Mouse (Mus musculus) kidney, embryonic 15.5 days (tissue): ENCODE data around the gene Hist1h2bj. TPM values are rescaled to one million over a fixed set of nuclear protein-coding genes. Genes with fewer than 3 reads are reported as not detected.
A peak's percentile ranks its signal among the peaks of the same experiment; 100 is the strongest.

Experiments used
- ATAC-seq: fragments of 200-750 bp; cut with Nextera tagmentation; replicated peaks from 2 replicates; pipeline ENCODE4 v1.8.0; 2017; ENCODE audit warnings: moderate TSS enrichment; ENCODE audit not compliant: low FRiP score
- H3K27ac ChIP-seq: fragments of 300-500 bp; sonication (generic); 2 replicates; pipeline ENCODE4 v1.5.1; 2015; ENCODE audit warnings: mild to moderate bottlenecking, inconsistent platforms
- H3K27me3 ChIP-seq: fragments of 300-500 bp; sonication (generic); 2 replicates; pipeline ENCODE4 v1.6.1; 2015; ENCODE audit warnings: inconsistent platforms
- H3K36me3 ChIP-seq: fragments of 300-500 bp; sonication (generic); 2 replicates; pipeline ENCODE4 v1.6.1; 2015; ENCODE audit warnings: inconsistent platforms
- H3K4me1 ChIP-seq: fragments of 300-500 bp; sonication (generic); 2 replicates; pipeline ENCODE4 v1.6.1; 2015; ENCODE audit warnings: inconsistent platforms
- H3K4me2 ChIP-seq: fragments of 300-500 bp; sonication (generic); 2 replicates; pipeline ENCODE4 v1.6.1; 2015; ENCODE audit warnings: moderate library complexity, mild to moderate bottlenecking, inconsistent platforms
- H3K4me3 ChIP-seq: fragments of 300-500 bp; sonication (generic); replicated peaks from 2 replicates; pipeline ENCODE4 v1.5.1; 2015; ENCODE audit warnings: mild to moderate bottlenecking, inconsistent platforms
- H3K9ac ChIP-seq: fragments of 300-500 bp; sonication (generic); 2 replicates; pipeline ENCODE4 v1.6.1; 2015; ENCODE audit warnings: mild to moderate bottlenecking, inconsistent platforms
- H3K9me3 ChIP-seq: fragments of 300-500 bp; sonication (generic); replicated peaks from 2 replicates; pipeline ENCODE4 v1.6.1; 2016; ENCODE audit warnings: inconsistent platforms
- WGBS: fragments of 180-500 bp; shearing (Covaris S2); methylation state at CpG from one replicate; pipeline ENCODE4 v1.1.7; 2015; ENCODE audit warnings: mixed read lengths; 5-methylcytosine and 5-hydroxymethylcytosine counted together
- polyA plus RNA-seq: library from polyadenylated mRNA; unstranded; fragments of >200 nt; fragmentation: Nextera tagmentation; extraction: Ambion mirVana; gene quantifications from 2 replicates; pipeline ENCODE4 v1.2.1, GENCODE M21; 2015

Gene Hist1h2bj
- polyA plus RNA-seq, 1 experiment from 2014 or later: 19.2 TPM

- H3K4me1 ChIP-seq: peaks cover 26% of the 10 kb centered on the region
- whole genome bisulfite sequencing: 13% methylated on average over 5 of the region's 5 CpGs
- peaks cover 100% of the 10 kb centered on the region for H3K27me3 ChIP-seq
- H3K36me3 ChIP-seq: no peaks in the 10 kb centered on the region
- no peak overlapping the region for H3K27ac ChIP-seq
- no peak for ATAC-seq
- H3K9ac ChIP-seq: no peak overlapping the region
- H3K9me3 ChIP-seq: no peaks in the 10 kb centered on the region
- H3K4me3 ChIP-seq: no peak overlapping the region
- H3K4me2 ChIP-seq: no peak overlapping the region
These were observed 41.2 kb upstream of the Hist1h2bj start for GRCm38 (mm10) chr13:22001823-22002222.

- WGBS: under 1% methylated on average over 45 of the region's 45 CpGs
These were observed 37.2 kb upstream of the Hist1h2bj start for GRCm38 (mm10) chr13:22005605-22006333.

GRCm38 (mm10) chr13:22006334-22007120, 36.5 kb upstream of the Hist1h2bj start:
- H3K4me1 ChIP-seq: peaks cover 23% of the 10 kb centered on the region
- WGBS: under 1% methylated on average over 38 of the region's 38 CpGs
- peak overlapping the region; percentile 23 for H3K9ac ChIP-seq
- H3K27me3 ChIP-seq: peaks cover 98% of the 10 kb centered on the region
- H3K27ac ChIP-seq: no peak overlapping the region
- ATAC-seq: peak; percentile 93
- no peaks in the 10 kb centered on the region for H3K9me3 ChIP-seq
- H3K4me3 ChIP-seq: peak overlapping the region; percentile 56
- peak overlapping the region; percentile 93 for H3K4me2 ChIP-seq
- H3K36me3 ChIP-seq: no peaks in the 10 kb centered on the region

More at GRCm38 (mm10) chr13:22005605-22006333, 37.2 kb upstream of the Hist1h2bj start:
- Histone ChIP-seq H3K27me3 (peaks cover 100% of the 10 kb centered on the region), H3K36me3 (no peaks in the 10 kb centered on the region), H3K9me3 (no peaks in the 10 kb centered on the region), H3K4me3 (peak overlapping the region; percentile 56), H3K27ac (no peak overlapping the region), H3K4me1 (peaks cover 23% of the 10 kb centered on the region), H3K9ac (peak overlapping the region; percentile 23), H3K4me2 (peak overlapping the region; percentile 93)
- ATAC-seq: peak; percentile 91

DNA sequence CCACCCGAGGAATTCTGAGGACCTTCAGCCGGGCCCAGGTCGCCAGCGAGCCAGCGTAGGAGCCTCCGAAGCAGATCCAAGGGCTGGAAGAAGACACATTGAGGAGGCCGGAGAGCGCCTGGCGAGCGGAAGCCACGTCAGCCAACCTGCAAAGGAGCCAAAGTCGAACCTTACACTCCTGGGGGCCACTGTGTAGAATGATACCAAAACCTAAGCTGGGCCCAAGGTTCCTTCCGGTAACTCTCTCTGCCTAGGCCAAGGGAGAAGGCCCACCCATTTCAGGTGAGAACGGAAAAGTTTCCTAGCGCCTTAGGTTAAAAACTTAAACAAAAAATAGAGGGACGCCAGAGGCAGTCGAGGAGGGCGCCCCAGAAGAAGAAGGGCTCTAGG, 35.9 kb upstream of the Hist1h2bj start:
- Histone ChIP-seq H3K27ac (no peak overlapping the region), H3K9me3 (no peaks in the 10 kb centered on the region), H3K4me3 (peak overlapping the region; percentile 56), H3K4me1 (peaks cover 23% of the 10 kb centered on the region), H3K9ac (no peak overlapping the region; the same call in 1 of the 2 replicates), H3K36me3 (no peaks in the 10 kb centered on the region), H3K4me2 (peak overlapping the region; percentile 93), H3K27me3 (peaks cover 96% of the 10 kb centered on the region)
- no peak for ATAC-seq
- 2% methylated on average over 18 of the region's 18 CpGs for WGBS

DNA sequence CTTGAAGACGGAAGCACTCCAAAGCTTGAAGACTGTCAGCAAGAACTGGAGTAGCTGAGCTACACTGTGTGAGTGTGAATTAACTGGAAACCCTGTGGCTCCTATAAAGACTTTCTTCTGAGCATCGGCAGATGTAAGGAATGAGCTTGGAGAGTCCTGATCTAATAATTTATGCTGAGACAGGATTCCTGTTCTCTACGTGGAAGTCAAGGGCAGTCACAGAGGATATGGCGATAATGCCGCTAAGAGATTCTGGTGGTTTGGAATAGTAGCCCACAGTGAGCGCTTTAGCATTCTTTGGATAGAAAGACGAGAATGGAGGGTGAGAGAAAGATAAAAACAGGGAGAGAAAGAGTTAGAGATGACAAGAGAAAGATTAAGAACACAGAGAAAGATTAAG, 35.1 kb upstream of the Hist1h2bj start:
- Histone ChIP-seq H3K36me3 (no peaks in the 10 kb centered on the region), H3K9me3 (no peaks in the 10 kb centered on the region), H3K27me3 (peaks cover 96% of the 10 kb centered on the region), H3K4me2 (no peak overlapping the region), H3K4me3 (no peak overlapping the region), H3K27ac (no peak overlapping the region), H3K4me1 (peaks cover 23% of the 10 kb centered on the region), H3K9ac (no peak overlapping the region)
- WGBS: 45% methylated on average over 7 of the region's 7 CpGs
- no peak for ATAC-seq

GRCm38 (mm10) chr13:22008707-22009106, 34.3 kb upstream of the Hist1h2bj start:
- no peak overlapping the region for H3K4me2 ChIP-seq
- H3K4me1 ChIP-seq: peaks cover 23% of the 10 kb centered on the region
- H3K9ac ChIP-seq: no peak overlapping the region
- no peaks in the 10 kb centered on the region for H3K9me3 ChIP-seq
- no peak overlapping the region for H3K27ac ChIP-seq
- no peak overlapping the region for H3K4me3 ChIP-seq
- no peaks in the 10 kb centered on the region for H3K36me3 ChIP-seq
- 82% methylated on average over 3 of the region's 3 CpGs for WGBS
- no peak for ATAC-seq
- peaks cover 94% of the 10 kb centered on the region for H3K27me3 ChIP-seq

GRCm38 (mm10) chr13:22009642-22010041, 33.4 kb upstream of the Hist1h2bj start, which contains the start of gene Prss16:
Gene Prss16 (minus strand): TSS chr13:22009742.
- 34% methylated on average over 5 of the region's 7 CpGs for WGBS
- no peaks in the 10 kb centered on the region for H3K9me3 ChIP-seq
- no peak within 1 kb of the TSS for H3K4me3 ChIP-seq
- no peaks in the 10 kb centered on the region for H3K36me3 ChIP-seq
- peaks cover 94% of the 10 kb centered on the region for H3K27me3 ChIP-seq
- no peak within 1 kb of the TSS for H3K9ac ChIP-seq
- no peak within 1 kb of the TSS for H3K27ac ChIP-seq
- H3K4me1 ChIP-seq: peaks cover 27% of the 10 kb centered on the region
- no peak for ATAC-seq
- no peak within 1 kb of the TSS for H3K4me2 ChIP-seq

- H3K9me3 ChIP-seq: no peaks in the 10 kb centered on the region
- H3K36me3 ChIP-seq: no peaks in the 10 kb centered on the region
- 11% methylated on average over 13 of the region's 13 CpGs for WGBS
- H3K27me3 ChIP-seq: peaks cover 82% of the 10 kb centered on the region
- ATAC-seq: no peak
- peak overlapping the region; percentile 44 for H3K4me2 ChIP-seq
- no peak overlapping the region; the same call in 1 of the 2 replicates for H3K4me3 ChIP-seq
- 0 out of 2 replicates have a peak, but pooled peaks cover 7% of the 10 kb centered on the region for H3K4me1 ChIP-seq
- H3K9ac ChIP-seq: no peak overlapping the region
- no peak overlapping the region for H3K27ac ChIP-seq
These were observed 29.3 kb upstream of the Hist1h2bj start for GRCm38 (mm10) chr13:22013716-22014115.

- no peak overlapping the region for H3K9ac ChIP-seq
- H3K36me3 ChIP-seq: no peaks in the 10 kb centered on the region
- 0 out of 2 replicates have a peak, but pooled peaks cover 7% of the 10 kb centered on the region for H3K4me1 ChIP-seq
- H3K27ac ChIP-seq: no peak overlapping the region
- H3K27me3 ChIP-seq: peaks cover 82% of the 10 kb centered on the region
- H3K9me3 ChIP-seq: no peaks in the 10 kb centered on the region
- H3K4me3 ChIP-seq: peak overlapping the region; percentile 17
- H3K4me2 ChIP-seq: peak overlapping the region; percentile 44
- ATAC-seq: no peak
- 13% methylated on average over 17 of the region's 17 CpGs for WGBS
These were observed 28.6 kb upstream of the Hist1h2bj start for GRCm38 (mm10) chr13:22014411-22014845.

- 15% methylated on average over 27 of the region's 27 CpGs for WGBS
- H3K9ac ChIP-seq: no peak overlapping the region
- ATAC-seq: peak; percentile 82
- H3K4me1 ChIP-seq: peaks cover 10% of the 10 kb centered on the region; the same call in 1 of the 2 replicates
- H3K4me2 ChIP-seq: peak overlapping the region; percentile 42
- H3K27ac ChIP-seq: no peak overlapping the region
- no peaks in the 10 kb centered on the region for H3K9me3 ChIP-seq
- peaks cover 75% of the 10 kb centered on the region for H3K27me3 ChIP-seq
- peak overlapping the region; percentile 15; the same call in 1 of the 2 replicates for H3K4me3 ChIP-seq
- no peaks in the 10 kb centered on the region for H3K36me3 ChIP-seq
These were observed 27.2 kb upstream of the Hist1h2bj start for GRCm38 (mm10) chr13:22015479-22016450.
